Mouse (Mus musculus): Measurements from ENCODE around the gene Pcsk4. TPM values are rescaled to one million over a fixed set of nuclear protein-coding genes. Genes with fewer than 3 reads are reported as not detected.
"Not testable (repeated sequence)": the region's sequence is repeated elsewhere in the genome, so short reads cannot be mapped to it uniquely, and the experiment has no call there.

Gene Pcsk4
- polyA plus RNA-seq, 1 experiment: 9.4 TPM

- DNase-seq (ENCODE audit: extremely low spot score in 1 of 2, low spot score in 1 of 2): no peak
These were observed 19.7 kb upstream of the Pcsk4 start for GRCm38 (mm10) chr10:80348981-80349380.

GRCm38 (mm10) chr10:80348244-80348781 is 19.0 kb upstream of the Pcsk4 start, which contains the start of gene Adamtsl5:
Gene Adamtsl5, minus strand, starts transcription at chr10:80348412.
- DNase-seq (ENCODE audit: extremely low spot score in 1 of 2, low spot score in 1 of 2): no peak

- no peak for DNase-seq (ENCODE audit: extremely low spot score in 1 of 2, low spot score in 1 of 2)
These were observed 18.2 kb upstream of the Pcsk4 start for GRCm38 (mm10) chr10:80347514-80347967.

- not testable (repeated sequence) for DNase-seq (ENCODE audit: extremely low spot score in 1 of 2, low spot score in 1 of 2)
These were observed 16.6 kb upstream of the Pcsk4 start for GRCm38 (mm10) chr10:80345929-80346328.

- no peak for DNase-seq (ENCODE audit: extremely low spot score in 1 of 2, low spot score in 1 of 2)
These were observed 15.8 kb upstream of the Pcsk4 start for GRCm38 (mm10) chr10:80345122-80345521.

GRCm38 (mm10) chr10:80344131-80344661 is 14.9 kb upstream of the Pcsk4 start:
- peak in 1 of 2 experiments; percentile 62 for DNase-seq (ENCODE audit: extremely low spot score in 1 of 2, low spot score in 1 of 2)

- DNase-seq (ENCODE audit: extremely low spot score in 1 of 2, low spot score in 1 of 2): no peak
These were observed 14.2 kb upstream of the Pcsk4 start for GRCm38 (mm10) chr10:80343425-80343895.

GRCm38 (mm10) chr10:80342749-80343424 is 13.6 kb upstream of the Pcsk4 start:
- peak in 1 of 2 experiments; percentile 66 for DNase-seq (ENCODE audit: extremely low spot score in 1 of 2, low spot score in 1 of 2)

GRCm38 (mm10) chr10:80342305-80342748 is 13.0 kb upstream of the Pcsk4 start:
- DNase-seq (ENCODE audit: extremely low spot score in 1 of 2, low spot score in 1 of 2): no peak

- no peak for DNase-seq (ENCODE audit: extremely low spot score in 1 of 2, low spot score in 1 of 2)
These were observed 12.4 kb upstream of the Pcsk4 start for GRCm38 (mm10) chr10:80341491-80342304.

GRCm38 (mm10) chr10:80341026-80341425 is 11.7 kb upstream of the Pcsk4 start:
- no peak for DNase-seq (ENCODE audit: extremely low spot score in 1 of 2, low spot score in 1 of 2)

- peak in 1 of 2 experiments; percentile 93 for DNase-seq (ENCODE audit: extremely low spot score in 1 of 2, low spot score in 1 of 2)
These were observed 10.8 kb upstream of the Pcsk4 start for GRCm38 (mm10) chr10:80339941-80340750.

- no peak for DNase-seq (ENCODE audit: extremely low spot score in 1 of 2, low spot score in 1 of 2)
These were observed 7.0 kb upstream of the Pcsk4 start for GRCm38 (mm10) chr10:80336263-80336662.

GRCm38 (mm10) chr10:80332525-80332989 is 3.3 kb upstream of the Pcsk4 start:
- no peak for DNase-seq (ENCODE audit: extremely low spot score in 1 of 2, low spot score in 1 of 2)

GRCm38 (mm10) chr10:80331636-80332524 is 2.6 kb upstream of the Pcsk4 start:
- no peak for DNase-seq (ENCODE audit: extremely low spot score in 1 of 2, low spot score in 1 of 2)

- no peak for DNase-seq (ENCODE audit: extremely low spot score in 1 of 2, low spot score in 1 of 2)
These were observed 1.6 kb upstream of the Pcsk4 start for GRCm38 (mm10) chr10:80330888-80331287.

- DNase-seq (ENCODE audit: extremely low spot score in 1 of 2, low spot score in 1 of 2): no peak
These were observed 786 bp upstream of the Pcsk4 start for GRCm38 (mm10) chr10:80330084-80330483.

GRCm38 (mm10) chr10:80325045-80325444 is 4.3 kb downstream of the Pcsk4 start:
- no peak for DNase-seq (ENCODE audit: extremely low spot score in 1 of 2, low spot score in 1 of 2)

Data from frontal cortex, adult 2 months (tissue).